In the genomic region with DNA sequence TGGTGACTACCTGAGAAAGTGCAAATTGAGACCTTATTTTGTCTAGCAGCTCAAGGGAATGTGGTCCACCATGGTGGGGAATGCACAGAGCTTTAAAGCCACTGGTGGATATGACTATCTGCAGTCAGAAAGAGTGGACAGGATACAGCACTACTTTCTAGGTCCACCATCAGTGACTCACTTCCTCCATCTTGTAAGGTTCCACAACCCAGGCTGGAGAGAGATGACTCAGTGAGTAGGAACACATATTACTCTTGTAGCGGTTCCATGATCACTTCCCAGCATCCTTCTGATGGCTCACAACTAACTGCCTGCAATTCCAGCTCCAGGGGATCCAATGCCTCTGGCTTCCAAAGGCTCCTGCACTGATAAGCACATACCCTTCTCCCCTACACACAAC, we compare ENCODE assay signal across 23 mouse cellular contexts. TPM values are rescaled to one million over a fixed set of nuclear protein-coding genes. Genes with fewer than 3 reads are reported as not detected.
DNase-seq lines count a peak whose midpoint lies in the region; TF ChIP-seq lines count a peak whose summit lies in the region.
"Had no signal": no experiment of that assay in that cellular context is flagged by ENCODE, and none has a peak within 500 bp of the region (broad histone marks: within the 10 kb centered on the region; RNA-seq: fewer than 3 reads in every experiment).

No protein-coding gene starts in this region.

- TF ChIP-seq EP300 in MEL (IDR thresholded peaks at IDR 0.05; ENCODE audit: low read depth in 1 of 2, low read length in 2 of 2) = no peak

- DNase-seq in 3134 (ENCODE audit: extremely low read depth, insufficient read length, low spot score) = peak; percentile 41
- peak; percentile 73 for DNase-seq in 3T3-L1 (ENCODE audit: low read depth, low spot score)
- DNase-seq in MEL (ENCODE audit: low read depth, low spot score) = peak; percentile 45
- DNase-seq in c-Kit-positive CD71-negative TER-119-negative erythroid progenitor cells, embryonic 14.5 days (ENCODE audit: low read depth) = peak; percentile 8
- DNase-seq in kidney, postnatal 4 days = no peak
- no peak for DNase-seq in right cerebral cortex, adult 2 months (ENCODE audit: low spot score in 2 of 2)
- no peak for DNase-seq in heart, postnatal 4 days
- no peak for DNase-seq in urinary bladder, adult 18-20 months (ENCODE audit: low spot score in 2 of 2)
- DNase-seq: adrenal gland, adult 2 months; adrenal gland, postnatal 36 days; cerebellum, adult 18-20 months; cerebellum, postnatal 10 days; gastrocnemius, postnatal 10 days; heart, postnatal 36 days; kidney, adult 18-20 months had no signal

- TF ChIP-seq CTCF in MEL (IDR thresholded peaks at IDR 0.05 in 2 of 3, conservative IDR thresholded peaks at IDR 0.05 in 1 of 3; ENCODE audit: control insufficient read depth in 1 of 3, insufficient read depth in 1 of 3, low read depth in 2 of 3, low read length in 3 of 3, poor library complexity in 1 of 3, severe bottlenecking in 1 of 3) = no peak

- no peaks in the 10 kb centered on the region for H3K9me3 ChIP-seq in MEL (replicated peaks; ENCODE audit: insufficient read depth, low read length)
- H3K9me3 ChIP-seq: G1E; intestine, embryonic 15.5 days had no signal

- TF ChIP-seq POLR2A in MEL (IDR thresholded peaks at IDR 0.05; ENCODE audit: control insufficient read depth in 1 of 2, insufficient read depth in 1 of 2, low read depth in 1 of 2, low read length in 2 of 2, poor library complexity in 1 of 2) = no peak

- H3K4me3 ChIP-seq in MEL (ENCODE audit: control insufficient read depth in 1 of 2, insufficient read depth in 1 of 2, low read depth in 2 of 2, low read length in 2 of 2) = no peak overlapping the region
- H3K4me3 ChIP-seq: embryonic facial prominence, embryonic 10.5 days; erythroblast, embryonic 14.5 days; forebrain, embryonic 10.5 days; heart, embryonic 13.5 days; hindbrain, embryonic 12.5 days; intestine, embryonic 15.5 days had no signal

- TF ChIP-seq RAD21 in MEL (IDR thresholded peaks at IDR 0.05; ENCODE audit: low read depth, low read length) = no peak

- H3K4me1 ChIP-seq in MEL (ENCODE audit: control insufficient read depth in 1 of 2, insufficient read depth in 2 of 2, low read length in 2 of 2) = no peaks in the 10 kb centered on the region
- H3K4me1 ChIP-seq: embryonic facial prominence, embryonic 10.5 days; forebrain, embryonic 10.5 days; heart, embryonic 13.5 days; hindbrain, embryonic 12.5 days; intestine, embryonic 15.5 days had no signal

- no peaks in the 10 kb centered on the region for H3K79me2 ChIP-seq in MEL (ENCODE audit: control insufficient read depth, insufficient read depth, low read length, poor library complexity)

- 0 out of 4 replicates have a peak, but pooled peaks cover 0 to 3% of the 10 kb centered on the region in 2 experiments for H3K36me3 ChIP-seq in MEL (ENCODE audit: control insufficient read depth in 1 of 2, insufficient read depth in 2 of 2, low read length in 2 of 2)

- H3K9ac ChIP-seq in MEL (ENCODE audit: control insufficient read depth, low read depth, low read length, poor library complexity, severe bottlenecking) = no peak overlapping the region
- H3K9ac ChIP-seq: heart, embryonic 13.5 days; hindbrain, embryonic 12.5 days; intestine, embryonic 15.5 days had no signal

- H3K27me3 ChIP-seq in MEL (ENCODE audit: control insufficient read depth in 1 of 2, insufficient read depth in 2 of 2, low read length in 2 of 2) = no peaks in the 10 kb centered on the region
- H3K27me3 ChIP-seq: heart, embryonic 13.5 days; hindbrain, embryonic 12.5 days; intestine, embryonic 15.5 days had no signal

- no peak overlapping the region for H3K27ac ChIP-seq in MEL (ENCODE audit: control insufficient read depth, low read depth, low read length)
- H3K27ac ChIP-seq: embryonic facial prominence, embryonic 10.5 days; forebrain, embryonic 10.5 days; heart, embryonic 13.5 days; hindbrain, embryonic 12.5 days; hindbrain, postnatal 0 days; intestine, embryonic 15.5 days had no signal

TF ChIP-seq in MEL, 35 proteins besides CTCF, POLR2A, EP300 and RAD21:
- TF ChIP-seq MAFK (IDR thresholded peaks at IDR 0.05; ENCODE audit: borderline replicate concordance, low read depth, low read length) (no peak), TBP (IDR thresholded peaks at IDR 0.05; ENCODE audit: low read depth, low read length) (no peak), GABPA (IDR thresholded peaks at IDR 0.05; ENCODE audit: low read depth, low read length) (no peak), CHD2 (IDR thresholded peaks at IDR 0.05; ENCODE audit: low read length) (no peak), MYB (IDR thresholded peaks at IDR 0.05; ENCODE audit: low read depth, low read length) (no peak), SIN3A (IDR thresholded peaks at IDR 0.05; ENCODE audit: low read length) (no peak), USF2 (IDR thresholded peaks at IDR 0.05; ENCODE audit: borderline replicate concordance in 1 of 2, insufficient read depth in 1 of 2, low read depth in 1 of 2, low read length in 2 of 2) (no peak), ZNF384 (IDR thresholded peaks at IDR 0.05; ENCODE audit: low read depth, low read length) (no peak), SMC3 (IDR thresholded peaks at IDR 0.05; ENCODE audit: low read depth, low read length) (no peak), UBTF (IDR thresholded peaks at IDR 0.05; ENCODE audit: borderline replicate concordance, insufficient read depth, low read depth, low read length) (no peak), JUND (IDR thresholded peaks at IDR 0.05; ENCODE audit: low read depth, low read length) (no peak), MEF2A (IDR thresholded peaks at IDR 0.05; ENCODE audit: extremely low read depth, insufficient replicate concordance, low read depth, low read length, poor library complexity, severe bottlenecking) (no peak), NRF1 (IDR thresholded peaks at IDR 0.05; ENCODE audit: insufficient read depth, low read depth, low read length, poor library complexity, severe bottlenecking) (no peak), USF1 (IDR thresholded peaks at IDR 0.05; ENCODE audit: low read depth, low read length) (no peak), ZMIZ1 (IDR thresholded peaks at IDR 0.05; ENCODE audit: low read depth, low read length) (no peak), POLR2AphosphoS5 (IDR thresholded peaks at IDR 0.05; ENCODE audit: borderline replicate concordance, low read depth, low read length) (no peak), ZC3H11A (IDR thresholded peaks at IDR 0.05; ENCODE audit: low read depth, low read length) (no peak)

RNA-seq across cellular contexts. Expression of a gene that starts 47.9 kb away (rescaled TPM):
- 11.0 and 11.3 TPM in 2 replicates for total RNA-seq in MEL (2012; rRNA removed)
- polyA plus RNA-seq in MEL (2012; ENCODE audit: insufficient read depth in 1 of 2, insufficient read length in 2 of 2, low read depth in 1 of 2, low replicate concordance in 2 of 2, missing spikeins in 1 of 2) = 10 to 100 TPM in 1 of 2 experiments, not detected in 1; 10.6 TPM
- 10 to 100 TPM; 36.4 to 39.5 TPM for total RNA-seq in heart, postnatal 4 days (2021)

Comparison
In these comparisons a context has a peak if more than half of its experiments do, and no peak if none do; other contexts are left out.
1. DNase-seq: peak in 3134 (single experiment), 3T3-L1 (single experiment), MEL (single experiment) and c-Kit-positive CD71-negative TER-119-negative erythroid progenitor cells, embryonic 14.5 days (single experiment); none in kidney, postnatal 4 days (0 of 2), right cerebral cortex, adult 2 months (0 of 2), heart, postnatal 4 days (single experiment) and urinary bladder, adult 18-20 months (0 of 2).